Mouse (Mus musculus) C2C12 (cell line): ENCODE measurements around the gene Heatr4.

Experiments used
- CEBPB ChIP-seq: IDR thresholded peaks from one replicate; pipeline ENCODE4 v1.6.1; 2011; ENCODE audit warnings: low read depth, mild to moderate bottlenecking, control low read depth, moderate library complexity
- CTCF ChIP-seq: IDR thresholded peaks from one replicate; pipeline ENCODE4 v1.5.1; 2011; ENCODE audit not compliant: control insufficient read depth, insufficient read depth, insufficient read length
- FOSL1 ChIP-seq: IDR thresholded peaks from one replicate; pipeline ENCODE4 v1.8.0; 2011; ENCODE audit warnings: mild to moderate bottlenecking, low read length; ENCODE audit not compliant: poor library complexity, insufficient read depth, severe bottlenecking
- MAX ChIP-seq: IDR thresholded peaks from one replicate; pipeline ENCODE4 v1.6.1; 2011; ENCODE audit warnings: mild to moderate bottlenecking, control low read depth
- MYOD1 ChIP-seq: IDR thresholded peaks from one replicate; pipeline ENCODE4 v1.6.1; 2011; ENCODE audit warnings: low read depth; ENCODE audit not compliant: control insufficient read depth, insufficient read length
- USF1 ChIP-seq: IDR thresholded peaks from one replicate; pipeline ENCODE4 v1.6.1; 2011; ENCODE audit warnings: low read depth, mild to moderate bottlenecking, control low read depth, moderate library complexity

- TF ChIP-seq CTCF: no peak
- TF ChIP-seq CEBPB: no peak
- no peak for TF ChIP-seq MAX
- TF ChIP-seq USF1: no peak
- no peak for TF ChIP-seq MYOD1
- TF ChIP-seq FOSL1: no peak
These were observed 2.6 kb upstream of the Heatr4 start for GRCm38 (mm10) chr12:83987242-83987582.
